ENCODE assay signal across 16 mouse cellular contexts in the genomic region with DNA sequence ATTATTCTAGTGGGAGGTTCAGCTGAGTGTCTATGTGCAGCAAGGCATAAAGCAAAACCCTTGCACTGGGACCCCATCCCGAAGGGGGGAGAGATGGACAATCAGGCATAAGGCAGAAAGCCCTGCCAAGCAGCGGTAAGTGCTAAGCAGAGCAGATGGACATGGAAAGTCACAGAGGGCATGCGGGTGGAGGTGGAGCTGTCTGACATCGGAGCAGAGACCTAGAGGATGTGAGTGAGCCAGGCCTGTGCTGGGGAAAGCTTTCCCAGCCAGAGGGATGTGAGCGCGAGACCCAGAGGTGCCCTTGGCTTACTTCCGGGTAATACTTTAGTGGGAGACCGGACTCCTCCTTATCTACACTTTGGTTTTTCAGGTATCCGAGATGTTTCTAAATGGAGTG.
"Had no signal": no experiment of that assay in that cellular context is flagged by ENCODE, and none has a peak within 500 bp of the region (broad histone marks: within the 10 kb centered on the region; RNA-seq: fewer than 3 reads in every experiment).

No protein-coding gene starts in this region.

- H3K4me2 ChIP-seq: liver, embryonic 11.5 days; liver, embryonic 15.5 days; midbrain, embryonic 13.5 days; neural tube, embryonic 12.5 days; stomach, embryonic 15.5 days had no signal

- H3K27me3 ChIP-seq: liver, embryonic 15.5 days; midbrain, embryonic 13.5 days; neural tube, embryonic 12.5 days; stomach, embryonic 15.5 days had no signal

- H3K9me3 ChIP-seq: limb, embryonic 10.5 days; midbrain, embryonic 13.5 days; stomach, embryonic 15.5 days had no signal

- H3K9ac ChIP-seq: liver, embryonic 15.5 days; midbrain, embryonic 13.5 days; neural tube, embryonic 12.5 days; stomach, embryonic 15.5 days had no signal

- ATAC-seq: lung, postnatal 0 days; midbrain, embryonic 13.5 days had no signal

- DNase-seq: kidney, postnatal 10 days; kidney, postnatal 4 days; lung, adult 2 months; lung, postnatal 36 days; retina, postnatal 1 day; right cerebral cortex, postnatal 4 days; thymus, adult 2 months; thymus, postnatal 25 days had no signal

- H3K4me1 ChIP-seq: limb, embryonic 10.5 days; liver, embryonic 15.5 days; midbrain, embryonic 13.5 days; neural tube, embryonic 12.5 days; stomach, embryonic 15.5 days had no signal

- H3K27ac ChIP-seq: layer of hippocampus, adult 2 months; limb, embryonic 10.5 days; liver, embryonic 15.5 days; midbrain, embryonic 13.5 days; neural tube, embryonic 12.5 days; stomach, embryonic 15.5 days had no signal

- H3K4me3 ChIP-seq: layer of hippocampus, adult 2 months; limb, embryonic 10.5 days; liver, embryonic 15.5 days; midbrain, embryonic 13.5 days; neural tube, embryonic 12.5 days; stomach, embryonic 15.5 days had no signal
